Mouse (Mus musculus) spleen, embryonic (tissue): ENCODE data around the gene Prom2.

ENCODE experiments used
- CTCF ChIA-PET: fragments of 350-600 bp; sonication (Branson Sonifier 250); formaldehyde crosslinking; loops from one replicate; lab custom pipeline; 2022; lab: Charles Lee

Gene Prom2

GRCm38 (mm10) chr2:127523950-127524729 lies 17.1 kb downstream of the Prom2 start:
- CTCF ChIA-PET, result no interaction called here

GRCm38 (mm10) chr2:127522006-127522441 lies 19.2 kb downstream of the Prom2 start, which contains the start of gene Kcnip3:
Gene Kcnip3, minus strand, starts transcription at chr2:127522094.
- CTCF ChIA-PET, result no interaction called here

- CTCF ChIA-PET, result no interaction called here
Measured at GRCm38 (mm10) chr2:127521172-127522005, 19.9 kb downstream of the Prom2 start.

GRCm38 (mm10) chr2:127520123-127520522 lies 21.1 kb downstream of the Prom2 start:
- CTCF ChIA-PET, result no interaction called here

- CTCF ChIA-PET, result no interaction called here
Measured at GRCm38 (mm10) chr2:127519308-127519707, 22.0 kb downstream of the Prom2 start.

GRCm38 (mm10) chr2:127518831-127519230 lies 22.4 kb downstream of the Prom2 start:
- CTCF ChIA-PET, result no interaction called here

GRCm38 (mm10) chr2:127518273-127518672 lies 23.0 kb downstream of the Prom2 start:
- CTCF ChIA-PET, result no interaction called here

- CTCF ChIA-PET, result no interaction called here
Measured at GRCm38 (mm10) chr2:127517081-127517480, 24.2 kb downstream of the Prom2 start.

GRCm38 (mm10) chr2:127514380-127515124 lies 26.7 kb downstream of the Prom2 start:
- CTCF ChIA-PET, result no interaction called here

GRCm38 (mm10) chr2:127513244-127513643 lies 28.0 kb downstream of the Prom2 start:
- CTCF ChIA-PET, result interaction anchor here (0.7 kb wide), 1 partner anchor 509 kb away, joined by 4 read pairs; no protein-coding TSS in a partner anchor

GRCm38 (mm10) chr2:127511426-127511825 lies 29.8 kb downstream of the Prom2 start:
- CTCF ChIA-PET, result no interaction called here

- CTCF ChIA-PET, result no interaction called here
Measured at GRCm38 (mm10) chr2:127507967-127508660, 33.2 kb downstream of the Prom2 start.

GRCm38 (mm10) chr2:127507077-127507774 lies 34.0 kb downstream of the Prom2 start:
- CTCF ChIA-PET, result no interaction called here

GRCm38 (mm10) chr2:127506131-127506632 lies 35.1 kb downstream of the Prom2 start:
- CTCF ChIA-PET, result no interaction called here

- CTCF ChIA-PET, result no interaction called here
Measured at GRCm38 (mm10) chr2:127505196-127505595, 36.1 kb downstream of the Prom2 start.

GRCm38 (mm10) chr2:127503751-127504549 lies 37.3 kb downstream of the Prom2 start:
- CTCF ChIA-PET, result interaction anchor here (0.7 kb wide), 1 partner anchor 802 kb away, joined by 3 read pairs; no protein-coding TSS in a partner anchor

GRCm38 (mm10) chr2:127501061-127501460 lies 40.2 kb downstream of the Prom2 start:
- CTCF ChIA-PET, result no interaction called here

GRCm38 (mm10) chr2:127498750-127499149 lies 42.5 kb downstream of the Prom2 start:
- CTCF ChIA-PET, result no interaction called here

- CTCF ChIA-PET, result no interaction called here
Measured at GRCm38 (mm10) chr2:127496321-127496720, 44.9 kb downstream of the Prom2 start.
